Mouse (Mus musculus) testis, adult 2 months (tissue): ENCODE measurements around the gene Drd2. TPM values are rescaled to one million over a fixed set of nuclear protein-coding genes. Genes with fewer than 3 reads are reported as not detected.

Source experiments
- H3K27ac ChIP-seq: fragments of 200-500 bp; 2 replicates; pipeline ENCODE4 v1.5.1; 2012; ENCODE audit warnings: low read depth, low read length; ENCODE audit not compliant: control insufficient read depth, insufficient read depth
- H3K27me3 ChIP-seq: fragments of 200-500 bp; 2 replicates; pipeline ENCODE4 v1.6.1; 2012; ENCODE audit warnings: mild to moderate bottlenecking, low read length, moderate library complexity; ENCODE audit not compliant: control insufficient read depth, insufficient read depth
- H3K36me3 ChIP-seq: fragments of 200-500 bp; 2 replicates; pipeline ENCODE4 v1.6.1; 2012; ENCODE audit warnings: mild to moderate bottlenecking, low read length; ENCODE audit not compliant: control insufficient read depth, insufficient read depth
- H3K4me1 ChIP-seq: fragments of 200-500 bp; 2 replicates; pipeline ENCODE4 v1.6.1; 2012; ENCODE audit warnings: low read length; ENCODE audit not compliant: control insufficient read depth, insufficient read depth
- H3K4me3 ChIP-seq: fragments of 200-500 bp; 2 replicates; pipeline ENCODE4 v1.5.1; 2012; ENCODE audit warnings: low read depth, mild to moderate bottlenecking, low read length, moderate library complexity, mixed read lengths; ENCODE audit not compliant: control insufficient read depth
- CTCF ChIP-seq: fragments of 200-500 bp; IDR thresholded peaks from 2 replicates; pipeline ENCODE4 v1.5.1; 2012; ENCODE audit warnings: low read depth, mild to moderate bottlenecking, inconsistent platforms, low read length, moderate library complexity; ENCODE audit not compliant: control insufficient read depth, insufficient read depth, insufficient replicate concordance
- POLR2A ChIP-seq: fragments of 200-500 bp; IDR thresholded peaks from 2 replicates; pipeline ENCODE4 v1.6.1; 2012; ENCODE audit warnings: low read depth, mild to moderate bottlenecking, inconsistent platforms, low read length, moderate library complexity; ENCODE audit not compliant: control insufficient read depth
- polyA plus RNA-seq: library from polyadenylated mRNA; depleted of rRNA; stranded (reverse); fragments of >200 nt; gene quantifications from 2 replicates; pipeline ENCODE4 v1.2.3, GENCODE M21; 2012; rRNA removed

Gene Drd2
- polyA plus RNA-seq, 1 experiment = 1.4 TPM

- no peak overlapping the region for H3K27ac ChIP-seq
These were observed 112.0 kb downstream of the Drd2 start for GRCm38 (mm10) chr9:49452396-49452795.

GRCm38 (mm10) chr9:49456136-49456535, 115.7 kb downstream of the Drd2 start:
- H3K4me1 ChIP-seq = no peaks in the 10 kb centered on the region
- no peak overlapping the region for H3K4me3 ChIP-seq
- no peaks in the 10 kb centered on the region for H3K27me3 ChIP-seq
- H3K27ac ChIP-seq = no peak overlapping the region
- TF ChIP-seq CTCF (no peak), POLR2A (no peak)
- H3K36me3 ChIP-seq = no peaks in the 10 kb centered on the region; the same call in 1 of the 2 replicates

More at GRCm38 (mm10) chr9:49452396-49452795, 112.0 kb downstream of the Drd2 start:
- TF ChIP-seq CTCF (no peak), POLR2A (no peak)
- Histone ChIP-seq H3K4me3 (peak overlapping the region; percentile 11; the same call in 1 of the 2 replicates), H3K36me3 (no peaks in the 10 kb centered on the region; the same call in none of the 2 replicates), H3K4me1 (no peaks in the 10 kb centered on the region), H3K27me3 (no peaks in the 10 kb centered on the region)

Other genes starting within 250 kb of the Drd2 start
- not detected in 2 replicates for gene Gm4894, start 90.1 kb upstream of the Drd2 start, polyA plus RNA-seq
- 0.30 and 0.45 TPM in 2 replicates for gene Ankk1, start 86.4 kb downstream of the Drd2 start, polyA plus RNA-seq
- 25.4 and 27.4 TPM in 2 replicates for gene Ttc12, start 145.6 kb downstream of the Drd2 start, polyA plus RNA-seq